Mouse (Mus musculus) mouse embryonic stem cell (cell line): Measurements from ENCODE around the gene Kat5.

Experiments used
- in situ Hi-C, 2 experiments: fragments of 300-500 bp; cut with MboI; formaldehyde crosslinking; loops; 1 replicate in 1 of 2; 3 replicates in 1 of 2; pipeline ENCODE4 v1.14.3; 2019 to 2020; ENCODE audit warnings: low sequenced_read_pairs in 2 of 2, low pct_unique_long_range_greater_than_20kb in 1 of 2, mixed read lengths in 1 of 2; ENCODE audit not compliant: unreplicated experiment in 1 of 2

Kat5 gene

GRCm38 (mm10) chr19:5609547-5610404 is at the start of gene Kat5:
Gene Kat5 (minus strand): TSS chr19:5610237.
- in situ Hi-C loops: no loop called here

GRCm38 (mm10) chr19:5654720-5655298 is 44.8 kb upstream of the Kat5 start:
- in situ Hi-C loops: no loop called here

GRCm38 (mm10) chr19:5653969-5654719 is 44.1 kb upstream of the Kat5 start:
- in situ Hi-C loops: no loop called here

GRCm38 (mm10) chr19:5652570-5652969 is 42.5 kb upstream of the Kat5 start:
- in situ Hi-C loops: no loop called here

GRCm38 (mm10) chr19:5651502-5652274 is 41.7 kb upstream of the Kat5 start:
- in situ Hi-C loops: no loop called here

GRCm38 (mm10) chr19:5649298-5649741 is 39.3 kb upstream of the Kat5 start:
- in situ Hi-C loops: no loop called here

- in situ Hi-C loops: no loop called here
Measured at GRCm38 (mm10) chr19:5648401-5649297, 38.6 kb upstream of the Kat5 start.

GRCm38 (mm10) chr19:5647791-5648190 is 37.8 kb upstream of the Kat5 start:
- in situ Hi-C loops: no loop called here

- in situ Hi-C loops: no loop called here
Measured at GRCm38 (mm10) chr19:5646731-5647330, 36.8 kb upstream of the Kat5 start.

- in situ Hi-C loops: no loop called here
Measured at GRCm38 (mm10) chr19:5645280-5645679, 35.2 kb upstream of the Kat5 start.

- in situ Hi-C loops: no loop called here
Measured at GRCm38 (mm10) chr19:5641641-5642040, 31.6 kb upstream of the Kat5 start.

- in situ Hi-C loops: no loop called here
Measured at GRCm38 (mm10) chr19:5641021-5641420, 31.0 kb upstream of the Kat5 start.

- in situ Hi-C loops: no loop called here
Measured at GRCm38 (mm10) chr19:5640339-5640738, 30.3 kb upstream of the Kat5 start.

- in situ Hi-C loops: no loop called here
Measured at GRCm38 (mm10) chr19:5638416-5639005, 28.5 kb upstream of the Kat5 start.

- in situ Hi-C loops: no loop called here
Measured at GRCm38 (mm10) chr19:5637069-5638047, 27.3 kb upstream of the Kat5 start, which contains the start of gene Rela. Gene Rela (plus strand): TSS chr19:5637483.

- in situ Hi-C loops: no loop called here
Measured at GRCm38 (mm10) chr19:5636571-5637041, 26.6 kb upstream of the Kat5 start.
